Mouse (Mus musculus) liver, adult 2 months (tissue): ENCODE measurements around the gene Degs2.

ENCODE experiments used
- CTCF ChIP-seq: fragments of 200-500 bp; IDR thresholded peaks from 2 replicates; pipeline ENCODE4 v1.5.1; 2011; ENCODE audit warnings: low read depth, low read length, control low read depth
- POLR2A ChIP-seq: fragments of 200-500 bp; IDR thresholded peaks from 2 replicates; pipeline ENCODE4 v1.6.1; 2011; ENCODE audit warnings: low read length, control low read depth; ENCODE audit not compliant: insufficient read depth; ENCODE audit errors: extremely low read depth

DNA sequence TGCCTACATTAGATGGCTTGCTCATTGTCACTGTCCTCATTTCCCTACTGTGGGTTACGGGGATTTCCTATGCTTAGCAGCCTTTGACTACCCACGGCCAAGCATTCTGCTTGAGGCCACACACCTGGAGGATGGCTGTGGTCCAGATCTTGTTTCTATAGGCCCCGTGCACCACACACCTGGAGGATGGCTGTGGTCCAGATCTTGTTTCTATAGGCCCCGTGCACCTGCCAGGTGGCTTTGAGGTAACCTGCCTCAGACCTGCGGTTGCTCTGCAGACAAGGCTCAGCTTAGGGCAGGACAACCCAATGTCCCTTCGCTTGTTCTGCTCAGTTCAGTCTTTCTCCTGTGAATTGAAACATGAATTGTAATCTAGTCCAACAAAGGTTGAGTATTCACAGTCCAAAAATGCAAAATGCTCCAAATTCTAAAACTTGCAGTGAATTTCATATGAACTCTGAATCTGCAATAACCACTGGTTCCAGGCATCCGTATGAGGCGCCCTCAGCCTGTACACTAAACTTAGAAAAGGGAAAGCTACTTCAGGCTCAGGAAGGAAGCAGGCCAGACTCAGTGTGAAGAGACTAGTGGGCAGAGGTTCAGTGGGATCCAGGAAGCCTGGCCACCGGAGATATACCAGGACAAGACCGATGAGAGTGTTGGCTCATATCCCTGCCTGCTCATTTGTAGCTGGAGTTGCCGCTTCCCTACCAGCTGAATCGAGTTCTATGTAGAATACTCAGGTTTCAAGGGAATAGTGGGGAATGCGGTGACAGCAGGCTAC is 19.7 kb downstream of the Degs2 start:
- TF ChIP-seq CTCF: no peak
- TF ChIP-seq POLR2A: no peak
